Mouse (Mus musculus) limb, embryonic 13.5 days (tissue): Measurements from ENCODE around the gene 4933402D24Rik. TPM values are rescaled to one million over a fixed set of nuclear protein-coding genes. Genes with fewer than 3 reads are reported as not detected.

Experiments
- ATAC-seq: fragments of 200-750 bp; cut with Nextera tagmentation; 2 replicates; pipeline ENCODE4 v1.8.0; 2017; ENCODE audit warnings: low read depth, moderate number of reproducible peaks, moderate TSS enrichment; ENCODE audit not compliant: low FRiP score
- H3K27ac ChIP-seq: fragments of 300-500 bp; sonication (generic); 2 replicates; pipeline ENCODE4 v1.5.1; 2015; ENCODE audit warnings: inconsistent platforms, mild to moderate bottlenecking, moderate library complexity
- H3K27me3 ChIP-seq: fragments of 300-500 bp; sonication (generic); 2 replicates; pipeline ENCODE4 v1.6.1; 2015; ENCODE audit warnings: mild to moderate bottlenecking, inconsistent platforms
- H3K36me3 ChIP-seq: fragments of 300-500 bp; sonication (generic); 2 replicates; pipeline ENCODE4 v1.6.1; 2015; ENCODE audit warnings: inconsistent platforms, mild to moderate bottlenecking, moderate library complexity
- H3K4me1 ChIP-seq: fragments of 300-500 bp; sonication (generic); 2 replicates; pipeline ENCODE4 v1.6.1; 2015; ENCODE audit warnings: inconsistent platforms
- H3K4me2 ChIP-seq: fragments of 300-500 bp; sonication (generic); replicated peaks from 2 replicates; pipeline ENCODE4 v1.6.1; 2015; ENCODE audit warnings: inconsistent platforms, mild to moderate bottlenecking, moderate library complexity
- H3K4me3 ChIP-seq: fragments of 300-500 bp; sonication (generic); 2 replicates; pipeline ENCODE4 v1.5.1; 2015; ENCODE audit warnings: moderate library complexity, mild to moderate bottlenecking, inconsistent platforms
- H3K9ac ChIP-seq: fragments of 300-500 bp; sonication (generic); 2 replicates; pipeline ENCODE4 v1.6.1; 2015; ENCODE audit warnings: mild to moderate bottlenecking, inconsistent platforms
- H3K9me3 ChIP-seq: fragments of 300-500 bp; sonication (generic); 2 replicates; pipeline ENCODE4 v1.6.1; 2016; ENCODE audit warnings: inconsistent platforms
- WGBS: fragments of 180-500 bp; shearing (Covaris S2); methylation state at CpG from one replicate; pipeline ENCODE4 v1.1.7; 2015; 5-methylcytosine and 5-hydroxymethylcytosine counted together
- polyA plus RNA-seq: library from polyadenylated mRNA; unstranded; fragments of >200 nt; fragmentation: Nextera tagmentation; extraction: Ambion mirVana; gene quantifications from 2 replicates; pipeline ENCODE4 v1.2.1, GENCODE M21; 2015

The 4933402D24Rik gene
- polyA plus RNA-seq, 1 experiment from 2014 or later = 0.27 TPM

DNA sequence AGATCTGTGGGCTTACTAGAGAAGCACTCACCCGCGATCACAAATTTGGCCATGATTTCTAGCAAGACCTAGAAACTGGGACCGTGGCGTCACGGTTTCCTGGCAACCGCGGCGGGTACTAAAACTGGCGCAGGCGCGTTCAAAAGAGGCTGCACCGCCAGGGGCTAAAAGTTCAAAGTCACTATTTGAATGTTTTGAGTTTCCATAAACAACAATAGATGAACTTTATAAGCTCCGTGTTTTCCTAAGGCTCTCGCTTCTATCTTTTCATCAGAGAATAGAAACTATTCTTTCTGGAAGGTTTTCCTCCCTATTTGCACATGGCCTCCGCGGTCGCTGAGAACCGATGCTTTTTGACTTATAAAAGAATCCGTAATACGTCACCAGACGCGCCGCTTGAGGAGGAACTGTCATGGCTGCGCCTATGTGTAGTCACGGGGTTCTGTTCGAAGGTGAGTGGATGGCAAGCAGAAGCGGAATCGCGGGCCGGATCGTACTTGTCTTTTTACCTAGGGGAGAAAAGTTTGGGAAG, 38.8 kb downstream of the 4933402D24Rik start, which contains the start of the genes Mdh1b and Fastkd2:
Mdh1b (minus strand) TSS at position 79 of the 532 bp plus-strand sequence.
Fastkd2 (plus strand) TSS at position 375 of the 532 bp plus-strand sequence.
- Histone ChIP-seq H3K27me3 (peaks cover 10% of the 10 kb centered on the region), H3K27ac (no peak within 1 kb of the TSS), H3K4me1 (peaks cover 18% of the 10 kb centered on the region), H3K36me3 (no peaks in the 10 kb centered on the region), H3K4me3 (peak within 1 kb of the TSS; percentile 72), H3K9me3 (no peaks in the 10 kb centered on the region), H3K9ac (peak within 1 kb of the TSS; percentile 81), H3K4me2 (peak within 1 kb of the TSS; percentile 65)
- peak; percentile 97 for ATAC-seq
- WGBS = under 1% methylated on average over 31 of the region's 31 CpGs

DNA sequence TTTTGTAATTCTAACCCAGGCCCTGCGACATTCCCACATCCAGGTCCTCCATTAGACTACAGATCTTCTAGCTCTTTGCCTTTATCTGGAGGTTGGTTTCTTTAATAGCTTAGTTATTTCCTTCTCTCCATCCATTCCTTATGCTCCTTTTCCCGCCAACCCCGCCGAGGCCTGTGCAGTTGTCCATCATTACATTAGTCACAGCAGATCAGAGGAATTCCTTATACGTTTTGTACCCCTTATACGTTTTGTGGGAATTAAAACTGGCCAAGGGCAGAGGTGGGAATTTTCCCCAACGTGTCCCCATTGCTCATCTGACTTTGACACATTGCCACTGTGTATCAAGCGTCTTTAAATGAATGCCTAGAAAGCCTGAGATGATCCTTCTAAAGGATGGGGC, 39.3 kb downstream of the 4933402D24Rik start:
- ATAC-seq = no peak
- 0 out of 2 replicates have a peak overlapping the region, but pooled peaks have one; percentile 43 for H3K9ac ChIP-seq
- 46% methylated on average over 8 of the region's 8 CpGs for WGBS

DNA sequence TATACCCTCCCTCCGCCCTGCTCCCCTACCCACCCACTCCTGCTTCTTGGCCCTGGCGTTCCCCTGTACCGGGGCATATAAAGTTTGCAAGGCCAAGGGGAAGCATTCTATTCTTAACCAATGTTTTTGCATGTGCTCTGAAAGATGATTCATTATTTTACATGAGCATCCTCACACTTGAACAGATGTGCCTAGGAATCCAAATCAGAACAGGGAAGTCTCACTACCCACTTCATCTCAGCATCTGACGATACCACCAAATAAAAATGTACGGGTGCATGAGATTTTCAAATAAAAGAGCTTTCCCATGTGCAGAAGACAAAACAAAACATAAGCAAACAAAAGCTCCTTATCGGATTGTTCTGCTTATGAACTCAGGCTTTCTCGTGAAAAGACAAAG, 48.9 kb downstream of the 4933402D24Rik start:
- H3K27me3 ChIP-seq = peaks cover 9% of the 10 kb centered on the region; the same call in 1 of the 2 replicates
- no peak overlapping the region for H3K4me3 ChIP-seq
- ATAC-seq = no peak
- H3K4me2 ChIP-seq = no peak overlapping the region
- peaks cover 5% of the 10 kb centered on the region; the same call in 1 of the 2 replicates for H3K9me3 ChIP-seq
- WGBS = 87% methylated on average over 7 of the region's 7 CpGs
- no peak overlapping the region for H3K27ac ChIP-seq
- no peaks in the 10 kb centered on the region for H3K36me3 ChIP-seq
- H3K4me1 ChIP-seq = no peaks in the 10 kb centered on the region
- no peak overlapping the region for H3K9ac ChIP-seq

More for the DNA sequence above, 39.3 kb downstream of the 4933402D24Rik start:
- Histone ChIP-seq H3K27me3 (peaks cover 14% of the 10 kb centered on the region), H3K27ac (no peak overlapping the region), H3K4me1 (peaks cover 18% of the 10 kb centered on the region), H3K36me3 (no peaks in the 10 kb centered on the region), H3K9me3 (no peaks in the 10 kb centered on the region), H3K4me3 (peak overlapping the region; percentile 72), H3K4me2 (peak overlapping the region; percentile 65)

DNA sequence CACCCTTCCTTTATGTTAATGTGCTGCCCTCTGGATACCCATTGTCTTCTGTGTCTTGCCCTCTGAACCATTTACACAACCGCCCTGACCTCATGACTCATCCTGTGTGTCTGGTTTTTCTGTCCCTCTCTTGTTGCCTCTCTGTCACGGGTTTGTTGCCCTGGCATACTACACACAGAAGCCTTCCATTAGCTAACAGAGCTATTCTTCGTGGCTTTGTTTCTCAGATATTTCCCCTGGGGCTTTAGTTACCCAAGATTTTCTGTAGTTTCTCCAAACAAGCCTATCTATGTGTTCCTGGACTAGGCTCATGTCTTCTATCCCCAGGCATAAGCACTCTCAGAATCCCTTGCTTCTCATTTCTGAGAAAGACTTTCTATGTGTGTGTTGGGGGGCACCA, 60.2 kb downstream of the 4933402D24Rik start:
- ATAC-seq = no peak
- 77% methylated on average over 3 of the region's 3 CpGs for WGBS
- no peak overlapping the region for H3K9ac ChIP-seq

DNA sequence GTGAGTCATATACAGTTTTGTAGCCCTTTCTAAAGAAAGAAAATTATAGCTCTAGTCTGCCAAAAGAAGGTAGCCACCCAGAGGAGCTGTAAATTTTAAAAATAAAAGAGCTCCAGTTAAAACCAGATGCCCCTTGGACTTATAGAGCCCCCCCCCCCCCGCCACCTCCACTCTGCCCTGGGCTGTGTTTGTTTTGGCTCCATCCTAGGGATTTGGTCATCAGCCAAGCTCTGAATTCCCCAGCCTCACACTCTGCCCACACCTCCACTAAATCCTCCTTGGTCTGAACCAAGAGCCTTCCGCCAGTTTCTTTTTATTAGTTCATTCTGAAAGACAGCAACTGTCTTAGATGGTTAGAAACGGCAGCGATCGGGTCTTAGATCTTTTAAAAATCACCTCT, 63.3 kb downstream of the 4933402D24Rik start:
- H3K36me3 ChIP-seq = no peaks in the 10 kb centered on the region
- WGBS = 30% methylated on average over 5 of the region's 5 CpGs
- H3K27ac ChIP-seq = no peak overlapping the region
- peaks cover 19% of the 10 kb centered on the region for H3K27me3 ChIP-seq
- H3K4me3 ChIP-seq = no peak overlapping the region
- no peaks in the 10 kb centered on the region for H3K9me3 ChIP-seq
- peak; percentile 94 for ATAC-seq
- peaks cover 17% of the 10 kb centered on the region for H3K4me1 ChIP-seq
- peak overlapping the region; percentile 26; the same call in 1 of the 2 replicates for H3K4me2 ChIP-seq
- no peak overlapping the region for H3K9ac ChIP-seq

More for the DNA sequence above, 60.2 kb downstream of the 4933402D24Rik start:
- Histone ChIP-seq H3K27me3 (peaks cover 20% of the 10 kb centered on the region; the same call in 1 of the 2 replicates), H3K4me3 (no peak overlapping the region), H3K9me3 (no peaks in the 10 kb centered on the region), H3K4me1 (peaks cover 17% of the 10 kb centered on the region), H3K27ac (no peak overlapping the region), H3K36me3 (no peaks in the 10 kb centered on the region), H3K4me2 (no peak overlapping the region)

Other genes starting within 250 kb of the 4933402D24Rik start
- gene Gm39653, start 153.3 kb downstream of the 4933402D24Rik start, polyA plus RNA-seq = not detected in 2 replicates
- gene Dytn, start 82.3 kb downstream of the 4933402D24Rik start, polyA plus RNA-seq = not detected in 2 replicates
- gene Mdh1b, start 38.9 kb downstream of the 4933402D24Rik start, polyA plus RNA-seq = not detected in 2 replicates
- 50.7 and 55.7 TPM in 2 replicates for gene Fastkd2, start 38.7 kb downstream of the 4933402D24Rik start, polyA plus RNA-seq